Mouse (Mus musculus): ENCODE data around the gene Crnkl1.
"Not testable (repeated sequence)": the region's sequence is repeated elsewhere in the genome, so short reads cannot be mapped to it uniquely, and the experiment has no call there.

Crnkl1 gene

DNA sequence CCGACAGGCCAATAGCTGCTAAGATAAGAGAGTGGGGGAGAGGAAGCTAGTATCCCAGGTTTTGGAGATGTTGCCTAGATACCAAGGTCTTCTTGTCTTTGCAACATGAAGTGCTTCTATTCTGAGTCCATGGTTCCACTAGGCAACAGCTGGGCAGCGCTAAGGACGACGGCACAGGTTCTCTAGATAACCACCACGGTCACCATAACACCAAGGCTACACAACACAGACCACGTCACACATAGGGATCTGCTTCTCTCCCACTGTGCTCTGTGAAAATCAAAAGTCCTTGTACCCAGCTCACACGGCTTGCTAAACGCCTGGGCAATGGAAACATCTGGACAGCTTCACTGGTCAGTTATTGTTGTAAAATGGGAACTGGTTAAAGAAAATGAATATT is 2.2 kb upstream of the Crnkl1 start:
- intact Hi-C loops (cut with DNase I) = no loop called here

- intact Hi-C loops (cut with DNase I) = no loop called here
Measured at GRCm38 (mm10) chr2:145920941-145921650, 13.7 kb downstream of the Crnkl1 start.

- intact Hi-C loops (cut with DNase I) = not testable (repeated sequence)
Measured at GRCm38 (mm10) chr2:145905884-145906283, 28.9 kb downstream of the Crnkl1 start.

DNA sequence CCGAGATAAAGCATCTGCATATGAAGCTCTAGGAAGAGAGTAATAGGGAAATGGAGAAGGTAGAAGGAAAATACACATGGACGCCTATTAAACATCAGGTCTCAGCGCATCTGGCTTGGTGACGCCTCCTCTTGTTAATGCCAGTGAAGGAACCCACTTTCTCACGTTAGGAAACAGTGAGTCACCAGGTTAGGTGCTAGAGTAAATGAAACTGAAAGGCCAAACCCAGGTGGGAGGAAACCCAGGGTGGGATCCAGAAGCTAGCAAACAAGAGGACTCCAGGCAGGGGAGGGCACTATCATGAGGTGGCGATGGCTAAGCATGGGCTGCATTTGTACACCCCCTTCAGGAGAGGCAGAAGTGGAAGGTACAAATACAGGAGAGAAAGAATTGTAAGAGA is 29.7 kb downstream of the Crnkl1 start:
- intact Hi-C loops (cut with DNase I) = no loop called here

DNA sequence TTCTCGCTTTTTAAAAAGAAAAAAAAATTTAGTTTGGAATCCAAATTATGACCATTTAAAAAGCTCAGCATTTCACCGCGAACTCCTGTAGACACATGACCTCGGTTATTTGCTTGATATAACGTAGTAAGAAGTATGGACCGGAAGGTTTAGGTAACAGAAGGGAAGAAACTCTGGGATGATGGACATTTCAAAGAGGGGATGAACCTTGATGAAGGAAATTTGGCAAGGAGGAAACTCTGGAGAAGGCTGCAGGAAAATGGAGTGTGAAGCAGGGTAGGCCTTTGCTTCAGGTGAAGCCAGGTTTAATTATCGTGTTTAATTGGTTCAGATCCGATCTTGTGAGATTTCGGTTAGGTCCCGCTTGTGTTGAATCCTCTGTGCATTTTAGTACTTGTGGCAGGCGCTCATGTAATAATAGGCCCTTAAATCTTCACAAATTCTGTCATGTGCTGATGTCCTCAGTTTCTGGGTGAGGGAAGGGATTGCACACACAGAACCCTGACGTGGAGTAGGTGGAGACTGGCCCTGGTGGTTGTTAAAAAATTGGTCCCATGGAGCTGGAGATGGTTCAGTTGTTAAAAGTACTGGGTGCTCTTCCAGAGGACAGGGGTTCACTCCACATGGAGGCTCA is 30.7 kb downstream of the Crnkl1 start:
- intact Hi-C loops (cut with DNase I) = loop anchor here (5.0 kb wide), 1 partner anchor 207 kb away; no protein-coding TSS in a partner anchor

DNA sequence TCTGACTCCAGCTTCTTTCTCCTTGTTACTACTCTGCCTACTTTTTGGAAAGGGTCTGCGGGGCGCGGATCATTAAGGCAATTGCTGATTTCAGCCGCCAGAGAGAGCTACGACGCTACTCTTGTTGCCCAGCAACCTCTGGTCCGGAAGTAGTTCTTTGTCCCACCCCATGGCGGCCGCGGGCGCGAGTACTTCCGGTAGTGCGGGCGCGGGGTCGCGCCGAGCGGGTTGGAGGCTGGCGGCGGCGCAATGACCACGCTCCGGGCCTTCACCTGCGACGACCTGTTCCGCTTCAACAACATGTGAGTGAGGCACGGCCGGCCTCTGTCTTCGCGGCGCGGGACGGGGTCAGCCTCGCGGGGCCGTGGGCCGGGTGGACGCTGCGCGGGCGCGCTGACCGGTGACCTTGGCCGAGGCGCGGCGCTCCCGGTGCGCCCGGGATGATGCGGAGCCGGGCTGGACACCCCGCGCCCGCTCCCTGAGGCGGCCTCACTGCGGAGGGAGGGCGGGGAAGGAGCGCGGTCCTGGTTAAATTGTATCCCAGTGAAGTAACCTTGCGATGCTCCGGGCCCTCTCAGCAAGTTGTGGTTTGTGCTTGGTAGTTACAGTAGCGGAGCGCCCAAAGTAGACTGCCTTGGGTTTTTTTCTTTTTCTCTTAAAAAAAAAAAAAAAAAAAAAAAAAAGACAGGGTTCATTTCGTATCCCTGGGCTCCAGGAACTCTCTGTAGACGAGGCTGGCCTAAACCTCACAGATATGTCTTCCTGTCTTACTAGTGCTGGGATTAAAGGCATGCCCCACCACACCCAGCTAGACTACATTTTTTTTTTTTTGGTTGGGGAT is 31.5 kb downstream of the Crnkl1 start:
- intact Hi-C loops (cut with DNase I) = loop anchor here (5.0 kb wide), 1 partner anchor 206 kb away; no protein-coding TSS in a partner anchor

- intact Hi-C loops (cut with DNase I) = loop anchor here (5.0 kb wide), 1 partner anchor 205 kb away; no protein-coding TSS in a partner anchor
Measured at GRCm38 (mm10) chr2:145901861-145902260, 33.0 kb downstream of the Crnkl1 start, which contains the start of gene Naa20. Naa20 (plus strand) TSS chr2:145902099.

GRCm38 (mm10) chr2:145900318-145900717 is 34.5 kb downstream of the Crnkl1 start:
- intact Hi-C loops (cut with DNase I) = loop anchor here (5.0 kb wide), 1 partner anchor 203 kb away; no protein-coding TSS in a partner anchor

DNA sequence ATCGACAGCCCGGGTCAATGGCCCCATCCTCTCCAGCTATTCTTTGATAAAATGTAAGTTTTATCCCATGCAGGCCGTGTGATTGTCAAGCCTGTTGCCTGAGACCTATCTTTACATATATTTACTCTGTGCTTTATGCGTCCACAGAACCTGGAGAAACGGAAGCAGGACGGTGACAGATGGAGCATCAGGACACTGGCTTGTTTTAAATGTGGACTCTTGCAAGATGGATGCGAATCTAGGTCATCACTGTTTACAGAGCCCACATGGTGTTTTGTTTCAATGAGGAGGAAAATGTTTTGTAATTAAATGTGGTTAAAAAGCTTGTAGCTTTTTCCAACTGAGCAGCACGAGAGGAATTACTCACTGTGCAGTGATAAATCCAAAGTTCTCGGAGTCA is 36.7 kb downstream of the Crnkl1 start:
- intact Hi-C loops (cut with DNase I) = no loop called here

DNA sequence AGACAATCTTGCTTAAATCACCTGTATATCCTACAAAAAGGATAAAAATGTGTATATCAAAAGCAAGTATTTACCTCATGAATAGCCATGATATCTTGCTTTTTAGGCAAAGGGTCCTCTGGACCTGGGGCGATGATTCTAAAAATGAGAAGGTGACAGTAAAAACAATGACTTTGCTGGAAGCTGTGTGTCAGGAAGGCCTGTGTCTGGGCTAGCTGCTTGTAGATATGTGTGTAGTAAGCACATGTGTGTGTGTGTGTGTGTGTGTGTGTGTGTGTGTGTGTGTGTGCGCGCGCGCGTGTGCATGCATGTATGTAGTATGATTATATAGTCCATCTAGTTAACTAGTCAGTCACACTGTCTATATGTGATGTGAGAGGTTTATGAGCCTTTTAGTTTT is 41.1 kb downstream of the Crnkl1 start:
- intact Hi-C loops (cut with DNase I) = no loop called here

- intact Hi-C loops (cut with DNase I) = no loop called here
Measured at GRCm38 (mm10) chr2:145890571-145890970, 44.2 kb downstream of the Crnkl1 start.

DNA sequence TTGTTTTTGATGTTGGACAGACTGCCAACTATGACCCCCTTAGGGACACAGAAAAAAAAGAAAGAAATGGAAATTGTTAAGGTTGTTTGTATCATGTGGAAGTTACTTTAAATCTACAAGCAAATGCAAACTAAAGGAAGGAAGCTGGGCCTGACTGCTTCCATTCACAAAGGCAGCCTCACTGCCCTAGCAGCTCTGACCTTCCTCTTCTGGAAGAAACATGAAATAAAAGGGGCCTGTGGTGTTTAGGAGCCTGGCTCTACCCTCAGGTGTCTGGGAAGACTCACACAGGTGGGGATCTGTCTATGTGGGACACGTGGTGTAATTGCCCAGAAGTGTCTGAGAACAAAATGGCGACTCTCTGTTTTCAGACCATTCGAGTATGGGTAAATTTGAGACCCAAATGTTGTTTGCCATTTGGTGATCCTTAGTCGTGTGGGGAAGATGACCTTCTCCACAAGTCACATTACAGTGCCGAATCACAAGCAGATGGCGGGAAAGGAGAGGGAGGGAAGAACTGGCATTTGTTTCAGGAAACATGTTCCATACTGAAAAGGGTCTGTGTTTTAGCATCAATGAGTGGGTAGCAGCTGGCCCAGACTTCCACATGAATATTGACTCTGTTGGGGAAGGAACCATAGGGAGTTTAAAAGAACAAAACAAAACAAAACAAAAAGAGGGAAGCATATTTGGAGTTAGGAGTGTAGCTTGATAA is 45.9 kb downstream of the Crnkl1 start:
- intact Hi-C loops (cut with DNase I) = no loop called here

DNA sequence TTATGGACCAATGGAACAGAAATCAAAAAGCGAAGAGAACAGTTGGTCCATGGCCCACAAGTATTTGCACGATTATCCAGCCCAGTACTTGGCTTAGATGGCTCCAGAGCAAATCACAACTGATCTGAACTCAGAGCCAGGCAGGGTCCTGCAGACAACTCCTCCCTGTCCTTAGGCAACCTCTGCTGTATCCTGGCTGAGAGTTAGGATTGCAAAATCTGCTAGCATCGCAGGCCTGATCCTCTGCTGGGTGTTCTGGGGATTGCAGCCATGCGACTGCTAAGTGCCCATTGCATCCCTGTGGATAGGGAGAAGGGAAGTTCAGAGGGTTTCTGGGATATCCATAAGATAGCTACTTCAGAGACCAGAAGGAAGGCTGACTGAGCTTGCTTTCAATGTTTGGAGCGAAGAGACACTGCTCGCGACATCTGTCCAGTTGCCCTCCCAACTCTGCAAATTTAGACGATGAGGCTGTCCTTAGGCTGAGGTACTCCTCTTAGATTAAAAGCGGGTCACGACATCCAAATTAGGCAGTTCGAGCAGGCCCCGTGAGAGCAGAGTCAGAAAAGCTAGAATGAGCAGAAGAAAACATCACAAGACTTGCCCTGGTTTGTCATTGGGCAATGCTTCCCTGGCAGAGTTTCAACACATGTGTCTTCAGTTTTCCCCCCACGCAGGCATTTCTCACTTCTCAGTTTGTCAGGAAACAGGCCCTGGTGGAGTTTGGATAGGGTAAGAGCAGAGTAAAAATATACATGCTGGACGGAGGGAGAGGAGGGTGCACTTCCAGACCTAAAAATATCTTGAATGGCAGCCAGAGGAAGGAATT is 46.7 kb downstream of the Crnkl1 start:
- intact Hi-C loops (cut with DNase I) = no loop called here

DNA sequence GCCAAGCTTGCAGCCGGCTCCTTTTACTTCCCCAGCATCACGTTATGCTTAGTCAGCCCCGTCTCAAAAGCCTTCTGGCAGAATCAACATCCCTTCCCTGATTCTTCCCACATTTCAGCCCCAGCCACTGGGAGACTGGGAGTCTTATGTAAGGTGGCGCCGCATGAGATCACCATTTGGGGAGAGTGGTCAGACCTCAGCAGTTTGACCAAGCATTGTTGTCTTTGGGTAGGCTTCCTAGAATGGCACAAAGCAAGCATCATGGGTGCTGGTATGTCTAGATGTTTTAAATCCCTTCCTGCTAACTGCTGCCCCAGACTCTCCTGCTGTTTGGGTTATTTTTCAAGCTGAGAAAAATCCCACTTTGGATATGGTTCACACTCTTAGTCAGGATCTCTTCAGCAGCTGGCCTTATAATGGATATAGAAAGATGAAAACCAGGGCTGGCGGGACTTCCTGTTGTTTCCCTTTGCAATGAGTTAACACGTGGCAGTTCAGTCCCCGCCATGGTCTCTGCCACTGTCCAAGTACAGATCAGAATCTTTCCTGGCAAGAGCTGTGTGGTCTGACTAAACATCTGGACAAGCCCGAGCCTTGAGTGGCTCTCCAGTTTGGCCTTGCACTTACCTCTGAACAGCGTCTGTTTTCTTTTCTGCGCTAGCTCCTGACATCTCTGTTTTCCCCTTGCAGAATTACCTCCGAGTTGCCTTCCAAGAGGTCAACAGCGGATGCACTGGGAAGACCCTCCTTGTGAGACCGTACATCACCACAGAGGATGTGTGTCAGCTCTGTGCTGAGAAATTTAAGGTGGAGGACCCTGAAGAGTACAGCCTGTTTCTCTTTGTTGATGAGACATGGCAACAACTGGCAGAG is 49.7 kb downstream of the Crnkl1 start:
- intact Hi-C loops (cut with DNase I) = loop anchor here (5.0 kb wide), 1 partner anchor 188 kb away; no protein-coding TSS in a partner anchor

- intact Hi-C loops (cut with DNase I) = loop anchor here (5.0 kb wide), 1 partner anchor 187 kb away; no protein-coding TSS in a partner anchor
Measured at GRCm38 (mm10) chr2:145884036-145884912, 50.5 kb downstream of the Crnkl1 start.

DNA sequence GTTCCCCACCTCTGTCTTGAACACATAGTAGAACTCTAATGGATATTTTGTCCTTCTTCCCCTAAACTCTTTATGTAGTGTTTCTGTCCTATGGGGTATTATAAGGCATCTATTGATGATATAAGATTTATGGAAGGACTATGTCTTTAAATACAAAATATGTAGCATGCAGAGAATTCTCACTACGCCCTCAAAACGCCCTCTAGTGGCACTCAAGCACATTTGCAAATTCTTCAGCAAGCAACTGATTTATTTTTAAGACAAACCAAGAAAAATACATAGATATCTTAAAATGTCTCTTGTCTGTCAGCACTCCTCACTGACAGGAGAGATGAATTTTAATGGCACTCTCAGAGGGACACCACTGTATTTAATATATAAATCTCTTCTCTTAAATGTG is 52.4 kb downstream of the Crnkl1 start:
- intact Hi-C loops (cut with DNase I) = loop anchor here (5.0 kb wide), 1 partner anchor 185 kb away; no protein-coding TSS in a partner anchor

DNA sequence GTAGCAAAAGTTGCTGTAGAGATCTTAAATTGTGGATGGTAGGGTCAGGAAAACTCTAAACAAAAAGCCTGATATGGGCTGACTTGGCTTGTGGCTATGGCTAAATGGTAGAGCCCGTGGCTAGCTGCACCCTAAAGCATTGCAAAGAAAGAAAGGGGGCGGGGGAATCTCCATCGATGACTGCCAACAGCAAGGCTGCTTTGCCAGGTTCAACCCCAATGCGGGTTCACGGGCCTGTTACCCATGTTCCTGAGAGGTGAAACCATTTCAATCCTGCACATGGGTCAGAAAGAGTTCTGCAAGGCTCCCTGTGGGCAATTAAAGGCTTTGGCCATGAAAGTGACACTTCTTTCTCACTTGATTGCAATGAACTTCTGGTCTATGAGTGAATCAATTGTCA is 52.9 kb downstream of the Crnkl1 start:
- intact Hi-C loops (cut with DNase I) = loop anchor here (5.0 kb wide), 1 partner anchor 185 kb away; no protein-coding TSS in a partner anchor

Measured in adrenal gland (tissue).